Mouse (Mus musculus) small intestine, adult 2 months (tissue): Measurements from ENCODE around the gene Ccn6.

Source experiments
- CTCF ChIP-seq: fragments of 200-500 bp; IDR thresholded peaks from 2 replicates; pipeline ENCODE4 v1.5.1; 2012; ENCODE audit warnings: low read depth, mild to moderate bottlenecking, control low read depth, inconsistent platforms, low read length, moderate library complexity, mixed read lengths; ENCODE audit not compliant: insufficient replicate concordance, insufficient read length; ENCODE audit errors: extremely low read depth
- POLR2A ChIP-seq: fragments of 200-500 bp; IDR thresholded peaks from 2 replicates; pipeline ENCODE4 v1.6.1; 2012; ENCODE audit warnings: low read depth, mild to moderate bottlenecking, control low read depth, inconsistent platforms, low read length, moderate library complexity

DNA sequence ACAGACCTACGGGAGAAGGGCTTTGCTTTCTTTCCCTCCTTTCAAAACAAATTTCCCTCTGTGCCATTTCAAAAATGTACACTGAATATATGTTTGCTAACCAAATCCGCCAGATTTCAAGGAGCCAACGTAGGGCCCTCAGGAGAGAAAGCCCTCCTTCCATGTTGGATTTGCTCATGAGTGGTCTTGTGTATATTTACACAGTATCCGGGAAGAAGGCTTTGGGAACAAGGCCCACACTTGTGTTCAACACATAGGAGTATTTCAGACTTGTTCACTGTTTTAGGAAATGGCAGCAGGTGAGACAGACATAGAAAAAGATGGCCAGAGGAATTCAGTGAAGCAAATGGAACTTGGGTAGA is 21.9 kb upstream of the Ccn6 start:
- TF ChIP-seq CTCF, result no peak
- TF ChIP-seq POLR2A, result no peak
